Mouse (Mus musculus) testis, adult 2 months (tissue): Measurements from ENCODE around the gene Vmn1r233.

Source experiments
- CTCF ChIP-seq: fragments of 200-500 bp; IDR thresholded peaks from 2 replicates; pipeline ENCODE4 v1.5.1; 2012; ENCODE audit warnings: low read depth, mild to moderate bottlenecking, inconsistent platforms, low read length, moderate library complexity; ENCODE audit not compliant: control insufficient read depth, insufficient read depth, insufficient replicate concordance
- POLR2A ChIP-seq: fragments of 200-500 bp; IDR thresholded peaks from 2 replicates; pipeline ENCODE4 v1.6.1; 2012; ENCODE audit warnings: low read depth, mild to moderate bottlenecking, inconsistent platforms, low read length, moderate library complexity; ENCODE audit not compliant: control insufficient read depth

- TF ChIP-seq POLR2A (no peak), CTCF (no peak)
Measured at GRCm38 (mm10) chr17:20965421-20965820, 30.8 kb downstream of the Vmn1r233 start.
